In genomic region chr6:71738611-71739010, GRCm38 (mm10) we compare ENCODE assay signal across 17 mouse cellular contexts. TPM values are rescaled to one million over a fixed set of nuclear protein-coding genes. Genes with fewer than 3 reads are reported as not detected.
DNase-seq lines count a peak whose midpoint lies in the region; ATAC-seq and TF ChIP-seq lines count a peak whose summit lies in the region.
"Had no signal": no experiment of that assay in that cellular context is flagged by ENCODE, and none has a peak within 500 bp of the region (broad histone marks: within the 10 kb centered on the region; RNA-seq: fewer than 3 reads in every experiment).

No protein-coding gene starts in this region.

- ATAC-seq in kidney, embryonic 16.5 days (ENCODE audit: low FRiP score, low TSS enrichment) = no peak
- ATAC-seq: forebrain, embryonic 15.5 days had no signal

- no peaks in the 10 kb centered on the region for H3K36me3 ChIP-seq in kidney, embryonic 16.5 days (ENCODE audit: insufficient read depth, low read length)
- H3K36me3 ChIP-seq: forebrain, embryonic 15.5 days; neural tube, embryonic 13.5 days had no signal

- no peak overlapping the region for H3K9ac ChIP-seq in kidney, embryonic 16.5 days (replicated peaks; ENCODE audit: low read length)
- H3K9ac ChIP-seq: forebrain, embryonic 15.5 days; liver, embryonic 14.5 days; neural tube, embryonic 13.5 days had no signal

- H3K4me2 ChIP-seq in kidney, embryonic 16.5 days (replicated peaks; ENCODE audit: low read depth, low read length) = no peak overlapping the region
- H3K4me2 ChIP-seq: forebrain, embryonic 15.5 days; midbrain, embryonic 11.5 days; neural tube, embryonic 13.5 days had no signal

- H3K27me3 ChIP-seq in kidney, embryonic 16.5 days (ENCODE audit: insufficient read depth, low read length) = no peaks in the 10 kb centered on the region
- H3K27me3 ChIP-seq: forebrain, embryonic 15.5 days; neural tube, embryonic 13.5 days had no signal

- no peak overlapping the region for H3K4me3 ChIP-seq in kidney, embryonic 16.5 days (ENCODE audit: low read length)
- H3K4me3 ChIP-seq: forebrain, embryonic 15.5 days; neural tube, embryonic 13.5 days had no signal

- no peak for TF ChIP-seq CTCF in brain, embryonic 14.5 days (IDR thresholded peaks at IDR 0.05; ENCODE audit: borderline replicate concordance, extremely low read depth, insufficient read depth, insufficient read length)

- intact Hi-C loops in gastrocnemius, postnatal 14 days (cut with DNase I; ENCODE audit: low total_unique reads) = no loop called here
- intact Hi-C loops in gastrocnemius, postnatal 36 days (cut with DNase I) = no loop called here
- intact Hi-C loops in left cerebral cortex, postnatal 4 days (cut with DNase I) = no loop called here

- no peak overlapping the region for H3K27ac ChIP-seq in kidney, embryonic 16.5 days (ENCODE audit: low read length)
- H3K27ac ChIP-seq: forebrain, embryonic 15.5 days; liver, embryonic 14.5 days had no signal

- peak; percentile 33 for DNase-seq in gastrocnemius, postnatal 14 days
- no peak for DNase-seq in gastrocnemius, postnatal 36 days
- peak; percentile 86 for DNase-seq in left cerebral cortex, postnatal 4 days
- no peak for DNase-seq in left cerebral cortex, adult 8-10 months (ENCODE audit: low spot score in 2 of 2)
- DNase-seq in brain, embryonic 14.5 days (ENCODE audit: low read depth) = peak; percentile 26
- peak; percentile 30 to 44 for DNase-seq in cerebellum, postnatal 25 days
- DNase-seq: embryo, embryonic 11 days; heart, adult 18-20 months; heart, postnatal 4 days; kidney, adult 2 months; kidney, postnatal 25 days; right cerebral cortex, adult 18-20 months had no signal

- H3K4me1 ChIP-seq in kidney, embryonic 16.5 days (ENCODE audit: insufficient read depth, low read length) = peaks cover 9% of the 10 kb centered on the region

- WGBS in kidney, embryonic 16.5 days = 59% methylated on average over 4 of the region's 4 CpGs

- TF ChIP-seq POLR2A in brain, embryonic 14.5 days (IDR thresholded peaks at IDR 0.05; ENCODE audit: borderline replicate concordance, extremely low read depth, insufficient read depth, insufficient read length, poor library complexity, severe bottlenecking) = no peak

- no peaks in the 10 kb centered on the region for H3K9me3 ChIP-seq in kidney, embryonic 16.5 days (ENCODE audit: low read length)
- H3K9me3 ChIP-seq: forebrain, embryonic 15.5 days; neural tube, embryonic 13.5 days had no signal

RNA-seq across cellular contexts. Expression of gene Reep1, which starts 31.2 kb away (rescaled TPM):
- total RNA-seq in gastrocnemius, postnatal 14 days (2021) = 10 to 100 TPM; 84.7 to 92.8 TPM
- total RNA-seq in gastrocnemius, postnatal 36 days (2021) = 10 to 100 TPM; 70.7 to 77.8 TPM
- 100 to 1,000 TPM; 223 to 225 TPM for total RNA-seq in left cerebral cortex, postnatal 4 days (2021)
- 10 to 100 TPM; 77.8 to 89.9 (median 85.9) TPM for total RNA-seq in left cerebral cortex, adult 8-10 months (2022)
- 188 and 236 TPM in 2 replicates for polyA plus RNA-seq in brain, embryonic 14.5 days (2012; rRNA removed)
- polyA plus RNA-seq in kidney, embryonic 16.5 days (2015; fragmentation: Nextera tagmentation; extraction: Ambion mirVana) = 14.1 and 14.6 TPM in 2 replicates

Comparison
In these comparisons a context has a peak if more than half of its experiments do, and no peak if none do; other contexts are left out.
1. DNase-seq: peak in gastrocnemius, postnatal 14 days (single experiment), left cerebral cortex, postnatal 4 days (single experiment), brain, embryonic 14.5 days (single experiment) and cerebellum, postnatal 25 days (2 of 2); none in gastrocnemius, postnatal 36 days (0 of 2) and left cerebral cortex, adult 8-10 months (0 of 2).